Mouse (Mus musculus) erythroblast, embryonic 14.5 days (primary cell): ENCODE data around the gene Htra2. TPM values are rescaled to one million over a fixed set of nuclear protein-coding genes. Genes with fewer than 3 reads are reported as not detected.

Experiments
- H3K27me3 ChIP-seq: 2 replicates; pipeline ENCODE4 v1.6.1; 2012; ENCODE audit warnings: inconsistent platforms; ENCODE audit not compliant: control insufficient read depth
- H3K36me3 ChIP-seq: 2 replicates; pipeline ENCODE4 v1.6.1; 2012; ENCODE audit warnings: mild to moderate bottlenecking, inconsistent platforms; ENCODE audit not compliant: control insufficient read depth
- H3K4me1 ChIP-seq: 2 replicates; pipeline ENCODE4 v1.6.1; 2012; ENCODE audit warnings: inconsistent platforms; ENCODE audit not compliant: control insufficient read depth
- H3K4me3 ChIP-seq: replicated peaks from 2 replicates; pipeline ENCODE3; 2012; ENCODE audit warnings: moderate library complexity, mild to moderate bottlenecking, inconsistent platforms
- H3K9me3 ChIP-seq: 2 replicates; pipeline ENCODE4 v1.6.1; 2012; ENCODE audit warnings: low read length, inconsistent platforms, mixed read lengths; ENCODE audit not compliant: control insufficient read depth
- GATA1 ChIP-seq: IDR thresholded peaks from 2 replicates; pipeline ENCODE4 v1.6.1; 2012; ENCODE audit warnings: low read length, inconsistent platforms, mixed read lengths
- TAL1 ChIP-seq: IDR thresholded peaks from 3 replicates; pipeline ENCODE4 v1.6.1; 2012; ENCODE audit warnings: low read length, inconsistent platforms, mixed read lengths
- polyA plus RNA-seq: library from polyadenylated mRNA; stranded (reverse); fragments of >175 nt; gene quantifications from 2 replicates; pipeline ENCODE4 v1.2.3, GENCODE M21; 2012

The Htra2 gene
- polyA plus RNA-seq, 1 experiment, result 6.2 TPM

GRCm38 (mm10) chr6:83019044-83019443 is 36.0 kb downstream of the Htra2 start:
- Histone ChIP-seq H3K9me3 (no peaks in the 10 kb centered on the region), H3K27me3 (no peaks in the 10 kb centered on the region), H3K4me3 (no peak overlapping the region), H3K36me3 (peaks cover 58% of the 10 kb centered on the region), H3K4me1 (peaks cover 100% of the 10 kb centered on the region)
- TF ChIP-seq GATA1, result no peak

- no peaks in the 10 kb centered on the region for H3K27me3 ChIP-seq
- H3K4me1 ChIP-seq, result peaks cover 99% of the 10 kb centered on the region
Observed at GRCm38 (mm10) chr6:83017190-83017589, 37.9 kb downstream of the Htra2 start.

GRCm38 (mm10) chr6:83015749-83016148 is 39.3 kb downstream of the Htra2 start:
- Histone ChIP-seq H3K4me3 (peak overlapping the region; percentile 64), H3K9me3 (no peaks in the 10 kb centered on the region), H3K27me3 (no peaks in the 10 kb centered on the region), H3K36me3 (peaks cover 42% of the 10 kb centered on the region), H3K4me1 (peaks cover 99% of the 10 kb centered on the region)
- TF ChIP-seq TAL1, result no peak
- TF ChIP-seq GATA1, result no peak

More at GRCm38 (mm10) chr6:83017190-83017589, 37.9 kb downstream of the Htra2 start:
- Histone ChIP-seq H3K9me3 (no peaks in the 10 kb centered on the region), H3K36me3 (peaks cover 51% of the 10 kb centered on the region), H3K4me3 (peak overlapping the region; percentile 3)
- TF ChIP-seq GATA1, result no peak
- no peak for TF ChIP-seq TAL1

- Histone ChIP-seq H3K4me3 (peak overlapping the region; percentile 64), H3K27me3 (no peaks in the 10 kb centered on the region), H3K4me1 (peaks cover 99% of the 10 kb centered on the region), H3K9me3 (no peaks in the 10 kb centered on the region), H3K36me3 (peaks cover 41% of the 10 kb centered on the region)
- TF ChIP-seq TAL1, result peak; percentile 82
- peak; percentile 93 for TF ChIP-seq GATA1
Observed at GRCm38 (mm10) chr6:83014482-83015466, 40.3 kb downstream of the Htra2 start.

GRCm38 (mm10) chr6:83013444-83013843 is 41.6 kb downstream of the Htra2 start:
- no peak for TF ChIP-seq GATA1
- no peak for TF ChIP-seq TAL1
- Histone ChIP-seq H3K27me3 (no peaks in the 10 kb centered on the region), H3K36me3 (peaks cover 32% of the 10 kb centered on the region), H3K4me1 (peaks cover 99% of the 10 kb centered on the region), H3K4me3 (peak overlapping the region; percentile 64), H3K9me3 (peaks cover under 1% of the 10 kb centered on the region; the same call in 1 of the 2 replicates)

- Histone ChIP-seq H3K4me3 (no peak overlapping the region), H3K27me3 (no peaks in the 10 kb centered on the region), H3K9me3 (peaks cover 3% of the 10 kb centered on the region; the same call in 1 of the 2 replicates), H3K36me3 (peaks cover 19% of the 10 kb centered on the region), H3K4me1 (peaks cover 91% of the 10 kb centered on the region)
- TF ChIP-seq GATA1 (no peak), TAL1 (no peak)
Observed at GRCm38 (mm10) chr6:83011756-83012155, 43.3 kb downstream of the Htra2 start.

- Histone ChIP-seq H3K4me3 (no peak overlapping the region), H3K36me3 (peaks cover 17% of the 10 kb centered on the region), H3K27me3 (no peaks in the 10 kb centered on the region), H3K9me3 (peaks cover 3% of the 10 kb centered on the region; the same call in 1 of the 2 replicates), H3K4me1 (peaks cover 91% of the 10 kb centered on the region)
- TF ChIP-seq GATA1, result no peak
Observed at GRCm38 (mm10) chr6:83011255-83011654, 43.8 kb downstream of the Htra2 start.

- H3K36me3 ChIP-seq, result peaks cover 14% of the 10 kb centered on the region
- peaks cover 91% of the 10 kb centered on the region for H3K4me1 ChIP-seq
- peaks cover 3% of the 10 kb centered on the region; the same call in 1 of the 2 replicates for H3K9me3 ChIP-seq
- TF ChIP-seq GATA1 (no peak), TAL1 (no peak)
- H3K27me3 ChIP-seq, result no peaks in the 10 kb centered on the region
- peak overlapping the region; percentile 50 for H3K4me3 ChIP-seq
Observed at GRCm38 (mm10) chr6:83010010-83010409, 45.1 kb downstream of the Htra2 start.

- H3K36me3 ChIP-seq, result peaks cover 12% of the 10 kb centered on the region
- no peaks in the 10 kb centered on the region for H3K27me3 ChIP-seq
- TF ChIP-seq TAL1, result no peak
- TF ChIP-seq GATA1, result no peak
- H3K9me3 ChIP-seq, result peaks cover 3% of the 10 kb centered on the region; the same call in 1 of the 2 replicates
- no peak overlapping the region for H3K4me3 ChIP-seq
- H3K4me1 ChIP-seq, result peaks cover 91% of the 10 kb centered on the region
Observed at GRCm38 (mm10) chr6:83008659-83009058, 46.4 kb downstream of the Htra2 start.
